In the genomic region with DNA sequence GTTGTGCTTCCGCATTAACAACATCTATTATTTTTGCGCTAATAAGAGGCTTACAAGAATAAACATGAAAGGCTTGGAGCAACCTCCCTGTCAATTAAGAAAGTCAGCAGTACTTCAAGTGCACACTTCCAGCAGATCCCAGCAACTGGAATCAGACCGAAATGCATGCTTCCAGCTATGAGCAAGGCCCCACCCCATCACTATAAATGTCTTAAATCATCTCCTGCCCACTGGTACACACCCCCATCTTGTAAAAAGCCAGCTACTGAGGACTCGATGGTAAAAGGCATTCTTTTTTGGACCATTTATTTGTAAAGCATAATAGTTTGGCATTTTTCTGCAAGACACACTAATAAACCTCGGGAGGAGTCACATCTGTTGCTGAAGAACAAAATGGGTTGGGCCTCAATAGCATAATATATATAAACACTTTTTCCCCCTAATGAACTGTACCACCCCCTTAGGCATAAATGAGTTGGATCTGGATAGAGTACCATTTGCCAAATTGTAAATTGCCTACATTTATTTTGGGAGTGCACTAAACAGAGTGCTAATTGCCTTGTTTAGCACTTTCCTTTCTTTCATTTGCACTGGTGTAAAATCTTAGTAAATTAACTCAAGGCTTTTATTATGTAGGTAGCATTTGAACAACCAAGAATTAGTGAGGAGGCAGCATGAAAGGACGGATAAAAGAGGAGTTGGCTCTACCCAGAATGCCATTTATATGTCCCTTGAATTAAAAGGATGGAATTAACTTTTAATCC, we compare ENCODE assay signal across 23 mouse cellular contexts.
DNase-seq lines count a peak whose midpoint lies in the region; ATAC-seq and TF ChIP-seq lines count a peak whose summit lies in the region.
"Had no signal": no experiment of that assay in that cellular context is flagged by ENCODE, and none has a peak within 500 bp of the region (broad histone marks: within the 10 kb centered on the region; RNA-seq: fewer than 3 reads in every experiment).

No protein-coding gene starts in this region.

- ATAC-seq in forebrain, embryonic 11.5 days (replicated peaks; ENCODE audit: low FRiP score): peak; percentile 70
- peak; percentile 89 for ATAC-seq in forebrain, embryonic 14.5 days
- ATAC-seq in forebrain, postnatal 0 days: peak; percentile 40; the same call in 1 of the 2 replicates
- ATAC-seq in hindbrain, embryonic 14.5 days (ENCODE audit: low FRiP score): no peak
- ATAC-seq: activated CD4-positive, CD25-positive, alpha-beta regulatory T cell, adult 4 months; hindbrain, embryonic 16.5 days; intestine, embryonic 15.5 days had no signal

- no peak for TF ChIP-seq CTCF in brain, embryonic 14.5 days (IDR thresholded peaks at IDR 0.05; ENCODE audit: borderline replicate concordance, extremely low read depth, insufficient read depth, insufficient read length)
- no peak for TF ChIP-seq CTCF in forebrain, postnatal 0 days (IDR thresholded peaks at IDR 0.05; ENCODE audit: low read depth)

- no peak overlapping the region for H3K27ac ChIP-seq in forebrain, embryonic 11.5 days (ENCODE audit: low read depth, low read length)
- H3K27ac ChIP-seq in forebrain, embryonic 10.5 days: no peak overlapping the region
- H3K27ac ChIP-seq in forebrain, embryonic 14.5 days (ENCODE audit: low read depth, low read length): no peak overlapping the region
- H3K27ac ChIP-seq in forebrain, postnatal 0 days (ENCODE audit: low read depth, low read length): no peak overlapping the region
- no peak overlapping the region for H3K27ac ChIP-seq in hindbrain, embryonic 14.5 days
- H3K27ac ChIP-seq: heart, adult 2 months; heart, embryonic 10.5 days; heart, embryonic 13.5 days; hindbrain, embryonic 12.5 days; intestine, embryonic 15.5 days had no signal

- DNase-seq in forebrain, embryonic 11.5 days (ENCODE audit: low spot score): no peak
- no peak for DNase-seq in forebrain, embryonic 10.5 days (ENCODE audit: extremely low spot score, low spot score)
- DNase-seq in brain, embryonic 14.5 days (ENCODE audit: low read depth): peak; percentile 92
- peak; percentile 90 for DNase-seq in forebrain, embryonic 14.5 days (ENCODE audit: low spot score)
- DNase-seq in forebrain, postnatal 0 days: peak; percentile 36
- no peak for DNase-seq in heart, postnatal 25 days (ENCODE audit: low spot score)
- no peak for DNase-seq in hindbrain, embryonic 14.5 days (ENCODE audit: low spot score)
- DNase-seq in spleen, postnatal 36 days (ENCODE audit: low spot score in 2 of 2): no peak
- DNase-seq: adrenal gland, adult 8-10 months; adrenal gland, postnatal 25 days; cerebellum, adult 18-20 months; cerebellum, adult 9-10 months; cerebellum, postnatal 14 days; gastrocnemius, postnatal 10 days; gastrocnemius, postnatal 36 days; heart, adult 2 months; heart, postnatal 14 days had no signal

- H3K4me2 ChIP-seq in forebrain, embryonic 11.5 days (ENCODE audit: low read depth, low read length, severe bottlenecking): no peak overlapping the region
- H3K4me2 ChIP-seq in forebrain, embryonic 14.5 days (ENCODE audit: low read length): no peak overlapping the region
- no peak overlapping the region for H3K4me2 ChIP-seq in forebrain, postnatal 0 days (ENCODE audit: low read depth)
- no peak overlapping the region for H3K4me2 ChIP-seq in hindbrain, embryonic 14.5 days (replicated peaks)
- H3K4me2 ChIP-seq: heart, embryonic 13.5 days; hindbrain, embryonic 12.5 days; intestine, embryonic 15.5 days had no signal

- H3K4me3 ChIP-seq in forebrain, embryonic 11.5 days (ENCODE audit: low read depth, low read length): no peak overlapping the region
- H3K4me3 ChIP-seq in forebrain, embryonic 10.5 days: no peak overlapping the region
- no peak overlapping the region for H3K4me3 ChIP-seq in forebrain, embryonic 14.5 days (ENCODE audit: low read depth, low read length)
- no peak overlapping the region for H3K4me3 ChIP-seq in forebrain, postnatal 0 days (ENCODE audit: low read depth, low read length)
- no peak overlapping the region for H3K4me3 ChIP-seq in hindbrain, embryonic 14.5 days (replicated peaks; ENCODE audit: low read length)
- H3K4me3 ChIP-seq: heart, adult 2 months; heart, embryonic 10.5 days; heart, embryonic 13.5 days; hindbrain, embryonic 12.5 days; intestine, embryonic 15.5 days had no signal

- no peak for TF ChIP-seq POLR2A in brain, embryonic 14.5 days (IDR thresholded peaks at IDR 0.05; ENCODE audit: borderline replicate concordance, extremely low read depth, insufficient read depth, insufficient read length, poor library complexity, severe bottlenecking)

- H3K9ac ChIP-seq in forebrain, embryonic 11.5 days (ENCODE audit: low read length): no peak overlapping the region
- H3K9ac ChIP-seq in forebrain, embryonic 14.5 days (ENCODE audit: low read length): no peak overlapping the region
- no peak overlapping the region for H3K9ac ChIP-seq in forebrain, postnatal 0 days
- no peak overlapping the region for H3K9ac ChIP-seq in hindbrain, embryonic 14.5 days
- H3K9ac ChIP-seq: heart, embryonic 13.5 days; hindbrain, embryonic 12.5 days; intestine, embryonic 15.5 days had no signal

- peaks cover 15% of the 10 kb centered on the region; the same call in 1 of the 2 replicates for H3K4me1 ChIP-seq in forebrain, embryonic 11.5 days (replicated peaks; ENCODE audit: control insufficient read depth, insufficient read depth, low read length)
- H3K4me1 ChIP-seq in forebrain, embryonic 10.5 days: peaks cover 55% of the 10 kb centered on the region
- peaks cover 10% of the 10 kb centered on the region for H3K4me1 ChIP-seq in forebrain, embryonic 14.5 days (ENCODE audit: control insufficient read depth, insufficient read depth, low read length)
- no peaks in the 10 kb centered on the region for H3K4me1 ChIP-seq in forebrain, postnatal 0 days (ENCODE audit: insufficient read depth)
- H3K4me1 ChIP-seq in hindbrain, embryonic 14.5 days (replicated peaks; ENCODE audit: control insufficient read depth, insufficient read depth, low read length): peaks cover 17% of the 10 kb centered on the region; the same call in 1 of the 2 replicates
- H3K4me1 ChIP-seq: heart, embryonic 10.5 days; intestine, embryonic 15.5 days had no signal

- intact Hi-C loops in heart, postnatal 25 days (cut with DNase I): no loop called here

- peaks cover 26% of the 10 kb centered on the region for H3K27me3 ChIP-seq in forebrain, embryonic 11.5 days (ENCODE audit: control insufficient read depth, insufficient read depth, low read length)
- H3K27me3 ChIP-seq in forebrain, embryonic 10.5 days (ENCODE audit: poor library complexity, severe bottlenecking): peaks cover 95% of the 10 kb centered on the region
- H3K27me3 ChIP-seq in forebrain, embryonic 14.5 days (replicated peaks; ENCODE audit: control insufficient read depth, insufficient read depth, low read length): peaks cover 57% of the 10 kb centered on the region
- H3K27me3 ChIP-seq in forebrain, postnatal 0 days (ENCODE audit: insufficient read depth, low read length): peaks cover 40% of the 10 kb centered on the region
- peaks cover 60% of the 10 kb centered on the region for H3K27me3 ChIP-seq in hindbrain, embryonic 14.5 days (ENCODE audit: control insufficient read depth, insufficient read depth, low read length)
- H3K27me3 ChIP-seq: heart, embryonic 13.5 days; intestine, embryonic 15.5 days had no signal

- H3K36me3 ChIP-seq in forebrain, embryonic 11.5 days (ENCODE audit: control insufficient read depth, insufficient read depth, low read length): no peaks in the 10 kb centered on the region
- no peaks in the 10 kb centered on the region for H3K36me3 ChIP-seq in forebrain, embryonic 10.5 days (replicated peaks)
- H3K36me3 ChIP-seq in forebrain, embryonic 14.5 days (ENCODE audit: control insufficient read depth, insufficient read depth, low read length): no peaks in the 10 kb centered on the region
- H3K36me3 ChIP-seq in forebrain, postnatal 0 days (ENCODE audit: insufficient read depth): no peaks in the 10 kb centered on the region
- no peaks in the 10 kb centered on the region for H3K36me3 ChIP-seq in hindbrain, embryonic 14.5 days (replicated peaks; ENCODE audit: control insufficient read depth, insufficient read depth)
- H3K36me3 ChIP-seq: heart, embryonic 10.5 days; heart, embryonic 13.5 days; hindbrain, embryonic 12.5 days; intestine, embryonic 15.5 days had no signal

- no peaks in the 10 kb centered on the region for H3K9me3 ChIP-seq in forebrain, embryonic 11.5 days (ENCODE audit: control insufficient read depth, low read length)
- no peaks in the 10 kb centered on the region for H3K9me3 ChIP-seq in forebrain, embryonic 10.5 days
- H3K9me3 ChIP-seq in forebrain, embryonic 14.5 days (replicated peaks; ENCODE audit: control insufficient read depth, low read length): no peaks in the 10 kb centered on the region
- no peaks in the 10 kb centered on the region for H3K9me3 ChIP-seq in forebrain, postnatal 0 days (ENCODE audit: low read length)
- no peaks in the 10 kb centered on the region for H3K9me3 ChIP-seq in hindbrain, embryonic 14.5 days (ENCODE audit: control insufficient read depth, low read length)
- H3K9me3 ChIP-seq: heart, embryonic 10.5 days; heart, embryonic 13.5 days; hindbrain, embryonic 12.5 days; intestine, embryonic 15.5 days had no signal

- WGBS in forebrain, embryonic 11.5 days: 46% methylated on average over 6 of the region's 6 CpGs
- WGBS in forebrain, embryonic 10.5 days: 66% methylated on average over 6 of the region's 6 CpGs
- 20% methylated on average over 6 of the region's 6 CpGs for WGBS in forebrain, embryonic 14.5 days
- WGBS in forebrain, postnatal 0 days: 22% methylated on average over 6 of the region's 6 CpGs
- WGBS in hindbrain, embryonic 14.5 days: 71% methylated on average over 6 of the region's 6 CpGs

Comparison
In these comparisons a context has a peak if more than half of its experiments do, and no peak if none do; other contexts are left out.
1. DNase-seq: peak in brain, embryonic 14.5 days (single experiment), forebrain, embryonic 14.5 days (single experiment) and forebrain, postnatal 0 days (single experiment); none in forebrain, embryonic 11.5 days (single experiment), forebrain, embryonic 10.5 days (single experiment), heart, postnatal 25 days (single experiment), hindbrain, embryonic 14.5 days (single experiment) and spleen, postnatal 36 days (0 of 2).